Mouse (Mus musculus) MEL (cell line): ENCODE measurements around the gene Prkcq.

Experiments
- CTCF ChIP-seq, 3 experiments: IDR thresholded peaks in 2 of 3; conservative IDR thresholded peaks in 1 of 3; 2 replicates each; pipeline ENCODE4 v1.5.1; 2011 to 2012; ENCODE audit warnings: low read length in 3 of 3, low read depth in 2 of 3, mild to moderate bottlenecking in 2 of 3, improper control_type of control experiment in 1 of 3, inconsistent platforms in 1 of 3, mixed read lengths in 1 of 3, moderate library complexity in 1 of 3; ENCODE audit not compliant: control insufficient read depth in 1 of 3, insufficient read depth in 1 of 3, poor library complexity in 1 of 3, severe bottlenecking in 1 of 3
- EP300 ChIP-seq, 2 experiments: IDR thresholded peaks; 2 replicates each; pipeline ENCODE4 v1.6.1; 2011; ENCODE audit warnings: improper control_type of control experiment in 2 of 2, low read length in 2 of 2, low read depth in 1 of 2, mild to moderate bottlenecking in 1 of 2
- MAX ChIP-seq: IDR thresholded peaks from 2 replicates; pipeline ENCODE4 v1.6.1; 2011; ENCODE audit warnings: low read length, improper control_type of control experiment
- POLR2A ChIP-seq, 2 experiments: IDR thresholded peaks; 2 replicates each; pipeline ENCODE4 v1.6.1; 2011 to 2012; ENCODE audit warnings: low read length in 2 of 2, mild to moderate bottlenecking in 2 of 2, control low read depth in 1 of 2, improper control_type of control experiment in 1 of 2, low read depth in 1 of 2, moderate library complexity in 1 of 2; ENCODE audit not compliant: control insufficient read depth in 1 of 2, insufficient read depth in 1 of 2, poor library complexity in 1 of 2
- SMC3 ChIP-seq: IDR thresholded peaks from 2 replicates; pipeline ENCODE4 v1.6.1; 2011; ENCODE audit warnings: low read depth, low read length, improper control_type of control experiment
- TAL1 ChIP-seq: IDR thresholded peaks from 2 replicates; pipeline ENCODE4 v1.6.1; 2012; ENCODE audit warnings: mild to moderate bottlenecking, inconsistent platforms, low read length, moderate library complexity, mixed read lengths
- USF1 ChIP-seq: IDR thresholded peaks from 2 replicates; pipeline ENCODE4 v1.6.1; 2014; ENCODE audit warnings: low read depth, mild to moderate bottlenecking, inconsistent platforms, low read length, improper control_type of control experiment, moderate library complexity
- ZNF384 ChIP-seq: IDR thresholded peaks from 2 replicates; pipeline ENCODE4 v1.6.1; 2012; ENCODE audit warnings: low read depth, mild to moderate bottlenecking, inconsistent platforms, low read length, improper control_type of control experiment

DNA sequence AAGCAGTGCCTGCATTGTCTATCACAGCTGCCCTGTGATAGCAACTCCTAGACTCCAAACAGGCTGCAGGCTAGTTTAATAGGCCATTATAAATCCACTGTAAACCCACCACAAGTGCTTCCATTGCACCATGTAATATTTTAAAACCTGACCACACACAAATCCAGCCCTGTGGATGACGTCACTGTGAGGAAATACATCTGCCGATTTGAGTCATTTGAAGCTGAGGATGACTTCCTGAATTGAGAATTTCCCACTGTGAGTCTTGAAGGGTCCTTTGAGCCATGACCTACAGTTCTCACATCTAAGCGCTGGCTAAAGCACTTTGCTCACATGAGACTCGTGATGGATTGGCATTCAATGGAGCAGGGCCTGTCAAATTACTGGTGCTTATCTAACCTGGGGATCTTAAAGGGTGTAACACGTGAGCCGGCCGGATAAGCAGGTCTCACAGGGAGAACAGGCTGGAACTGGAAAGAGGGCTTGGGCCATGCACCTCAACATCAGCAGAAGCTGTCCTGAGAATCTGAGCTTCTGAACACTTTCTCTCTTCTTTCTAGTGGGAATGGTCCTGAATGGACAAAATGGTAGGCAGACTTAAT is 40.2 kb downstream of the Prkcq start:
- TF ChIP-seq TAL1 (no peak), ZNF384 (no peak), EP300 (IDR thresholded peaks at IDR 0.05; ENCODE audit: low read depth in 1 of 2, low read length in 2 of 2) (no peak), SMC3 (no peak), CTCF (IDR thresholded peaks at IDR 0.05 in 2 of 3, conservative IDR thresholded peaks at IDR 0.05 in 1 of 3; ENCODE audit: control insufficient read depth in 1 of 3, insufficient read depth in 1 of 3, low read depth in 2 of 3, low read length in 3 of 3, poor library complexity in 1 of 3, severe bottlenecking in 1 of 3) (no peak), POLR2A (IDR thresholded peaks at IDR 0.05; ENCODE audit: control insufficient read depth in 1 of 2, insufficient read depth in 1 of 2, low read depth in 1 of 2, low read length in 2 of 2, poor library complexity in 1 of 2) (no peak), USF1 (no peak), MAX (no peak)
